Mouse (Mus musculus): ENCODE results near the gene Jpt1.
"Not testable (repeated sequence)": the region's sequence is repeated elsewhere in the genome, so short reads cannot be mapped to it uniquely, and the experiment has no call there.

The Jpt1 gene

GRCm38 (mm10) chr11:115511121-115511520, 3.1 kb downstream of the Jpt1 start:
- DNase-seq: no peak

- DNase-seq: no peak
Measured at GRCm38 (mm10) chr11:115510507-115510888, 3.7 kb downstream of the Jpt1 start.

GRCm38 (mm10) chr11:115509773-115510506, 4.2 kb downstream of the Jpt1 start:
- DNase-seq: no peak

GRCm38 (mm10) chr11:115508061-115508460, 6.1 kb downstream of the Jpt1 start:
- no peak for DNase-seq

GRCm38 (mm10) chr11:115506586-115506985, 7.6 kb downstream of the Jpt1 start:
- DNase-seq: no peak

- no peak for DNase-seq
Measured at GRCm38 (mm10) chr11:115502636-115503035, 11.6 kb downstream of the Jpt1 start.

GRCm38 (mm10) chr11:115496559-115496958, 17.6 kb downstream of the Jpt1 start:
- not testable (repeated sequence) for DNase-seq

- DNase-seq: no peak
Measured at GRCm38 (mm10) chr11:115492387-115492786, 21.8 kb downstream of the Jpt1 start.

- peak; percentile 86 for DNase-seq
Measured at GRCm38 (mm10) chr11:115491356-115492083, 22.7 kb downstream of the Jpt1 start, which contains the start of gene Nt5c. Gene Nt5c (minus strand): TSS chr11:115491862.

- no peak for DNase-seq
Measured at GRCm38 (mm10) chr11:115490441-115491355, 23.5 kb downstream of the Jpt1 start.

GRCm38 (mm10) chr11:115488551-115489104, 25.6 kb downstream of the Jpt1 start:
- no peak for DNase-seq

GRCm38 (mm10) chr11:115485155-115485554, 29.0 kb downstream of the Jpt1 start:
- no peak for DNase-seq

- DNase-seq: peak; percentile 84
Measured at GRCm38 (mm10) chr11:115483726-115484125, 30.5 kb downstream of the Jpt1 start.

GRCm38 (mm10) chr11:115483278-115483677, 30.9 kb downstream of the Jpt1 start:
- DNase-seq: no peak

GRCm38 (mm10) chr11:115481553-115482259, 32.5 kb downstream of the Jpt1 start:
- no peak for DNase-seq

- no peak for DNase-seq
Measured at GRCm38 (mm10) chr11:115478296-115478938, 35.8 kb downstream of the Jpt1 start.

- not testable (repeated sequence) for DNase-seq
Measured at GRCm38 (mm10) chr11:115477388-115477787, 36.8 kb downstream of the Jpt1 start.

GRCm38 (mm10) chr11:115476630-115477029, 37.6 kb downstream of the Jpt1 start:
- DNase-seq: not testable (repeated sequence)

GRCm38 (mm10) chr11:115475758-115476237, 38.4 kb downstream of the Jpt1 start:
- DNase-seq: no peak

GRCm38 (mm10) chr11:115475025-115475757, 39.0 kb downstream of the Jpt1 start, which contains the start of gene Armc7:
Gene Armc7 (plus strand): TSS chr11:115475667.
- peak; percentile 97 for DNase-seq

All from kidney, postnatal 10 days (tissue).